Mouse (Mus musculus): ENCODE results near the gene Cmip. TPM values are rescaled to one million over a fixed set of nuclear protein-coding genes. Genes with fewer than 3 reads are reported as not detected.

Gene Cmip
- polyA plus RNA-seq, 1 experiment from 2014 or later = 10.5 TPM

GRCm38 (mm10) chr8:117453974-117454373 is 197.1 kb downstream of the Cmip start:
- Histone ChIP-seq H3K36me3 (peaks cover 89% of the 10 kb centered on the region), H3K4me2 (no peak overlapping the region), H3K27ac (ENCODE audit: poor library complexity, severe bottlenecking) (no peak overlapping the region), H3K4me3 (no peak overlapping the region), H3K4me1 (replicated peaks) (peaks cover 4% of the 10 kb centered on the region; the same call in 1 of the 2 replicates), H3K27me3 (replicated peaks) (no peaks in the 10 kb centered on the region), H3K9ac (no peak overlapping the region), H3K9me3 (replicated peaks) (no peaks in the 10 kb centered on the region)
- WGBS = 84% methylated on average over 6 of the region's 6 CpGs
- no peak for ATAC-seq (ENCODE audit: insufficient number of reproducible peaks, low FRiP score)

DNA sequence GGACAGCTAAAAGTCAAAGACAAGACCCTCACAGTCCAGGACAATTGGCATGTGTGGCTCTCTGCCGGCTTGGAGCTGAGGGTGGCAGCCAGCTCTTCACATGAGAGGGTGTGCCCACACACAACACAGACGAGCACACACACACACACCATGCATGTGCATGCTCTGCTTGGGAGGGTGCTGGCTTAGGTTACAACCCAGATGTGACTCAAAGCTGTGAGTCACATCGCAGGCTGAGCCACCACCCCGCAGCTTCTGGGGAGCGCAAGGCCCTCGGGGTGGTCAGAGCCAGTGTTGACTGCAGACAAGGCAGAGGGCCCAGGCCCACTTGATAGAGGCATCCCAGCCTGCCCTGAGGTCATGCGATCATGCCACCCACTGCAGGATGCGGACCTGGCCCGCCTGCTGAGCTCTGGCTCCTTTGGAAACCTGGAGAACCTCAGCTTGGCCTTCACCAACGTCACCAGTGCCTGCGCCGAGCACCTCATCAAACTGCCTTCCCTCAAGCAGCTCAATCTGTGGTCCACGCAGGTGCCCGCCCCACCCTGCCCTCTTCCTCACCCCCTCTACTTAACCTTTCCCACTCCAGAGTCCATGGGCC is 197.8 kb downstream of the Cmip start:
- no peaks in the 10 kb centered on the region for H3K27me3 ChIP-seq (replicated peaks)
- no peak overlapping the region for H3K27ac ChIP-seq (ENCODE audit: poor library complexity, severe bottlenecking)
- H3K36me3 ChIP-seq = peaks cover 91% of the 10 kb centered on the region
- H3K9me3 ChIP-seq (replicated peaks) = no peaks in the 10 kb centered on the region
- H3K4me2 ChIP-seq = no peak overlapping the region
- no peak overlapping the region for H3K4me3 ChIP-seq
- 89% methylated on average over 14 of the region's 14 CpGs for WGBS
- H3K9ac ChIP-seq = no peak overlapping the region
- no peak for ATAC-seq (ENCODE audit: insufficient number of reproducible peaks, low FRiP score)
- peaks cover 4% of the 10 kb centered on the region; the same call in 1 of the 2 replicates for H3K4me1 ChIP-seq (replicated peaks)

- peaks cover 89% of the 10 kb centered on the region for H3K36me3 ChIP-seq
- 90% methylated on average over 6 of the region's 6 CpGs for WGBS
- H3K4me2 ChIP-seq = no peak overlapping the region
- H3K27me3 ChIP-seq (replicated peaks) = no peaks in the 10 kb centered on the region
- H3K9me3 ChIP-seq (replicated peaks) = no peaks in the 10 kb centered on the region
- H3K9ac ChIP-seq = no peak overlapping the region
- no peak for ATAC-seq (ENCODE audit: insufficient number of reproducible peaks, low FRiP score)
- H3K4me1 ChIP-seq (replicated peaks) = peaks cover 4% of the 10 kb centered on the region; the same call in 1 of the 2 replicates
- no peak overlapping the region for H3K4me3 ChIP-seq
- no peak overlapping the region for H3K27ac ChIP-seq (ENCODE audit: poor library complexity, severe bottlenecking)
These were observed 198.8 kb downstream of the Cmip start for GRCm38 (mm10) chr8:117455701-117456100.

GRCm38 (mm10) chr8:117458440-117458839 is 201.6 kb downstream of the Cmip start:
- no peak overlapping the region for H3K27ac ChIP-seq (ENCODE audit: poor library complexity, severe bottlenecking)

DNA sequence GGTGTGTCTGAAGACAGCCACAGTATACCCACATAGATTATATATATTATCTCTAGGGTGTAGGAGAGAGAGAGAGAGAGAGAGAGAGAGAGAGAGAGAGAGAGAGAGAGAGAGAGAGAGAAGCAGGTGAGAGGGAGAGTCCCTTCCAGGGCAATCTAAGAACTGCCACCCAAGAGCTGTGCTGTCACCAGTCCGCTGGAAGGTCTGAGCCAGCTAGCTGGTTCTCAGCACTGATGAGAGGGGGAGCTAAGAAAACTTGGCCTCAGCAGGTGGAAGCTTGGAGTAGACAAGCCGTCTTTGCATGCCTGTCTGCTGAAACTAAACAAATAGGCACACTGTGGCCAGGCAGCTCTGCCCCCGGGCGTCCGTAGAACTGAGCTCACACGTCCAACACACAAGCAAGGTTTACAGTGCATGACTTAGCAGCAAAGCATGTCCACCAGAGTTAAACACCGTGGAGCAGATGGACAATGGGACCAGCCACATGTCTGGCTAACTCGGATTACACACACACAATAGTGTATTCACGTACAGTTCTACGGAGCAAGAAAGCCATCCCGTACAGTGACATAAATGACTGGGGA is 205.9 kb downstream of the Cmip start:
- no peak for ATAC-seq (ENCODE audit: insufficient number of reproducible peaks, low FRiP score)
- H3K4me3 ChIP-seq = no peak overlapping the region
- H3K4me1 ChIP-seq (replicated peaks) = 0 out of 2 replicates have a peak, but pooled peaks cover 4% of the 10 kb centered on the region
- no peak overlapping the region for H3K9ac ChIP-seq
- 82% methylated on average over 11 of the region's 11 CpGs for WGBS
- peaks cover 30% of the 10 kb centered on the region for H3K36me3 ChIP-seq
- no peaks in the 10 kb centered on the region for H3K27me3 ChIP-seq (replicated peaks)
- H3K27ac ChIP-seq (ENCODE audit: poor library complexity, severe bottlenecking) = no peak overlapping the region
- no peak overlapping the region for H3K4me2 ChIP-seq
- peaks cover 3% of the 10 kb centered on the region; the same call in 1 of the 2 replicates for H3K9me3 ChIP-seq (replicated peaks)

More at GRCm38 (mm10) chr8:117458440-117458839, 201.6 kb downstream of the Cmip start:
- Histone ChIP-seq H3K9me3 (replicated peaks) (no peaks in the 10 kb centered on the region), H3K9ac (no peak overlapping the region), H3K4me3 (no peak overlapping the region), H3K4me1 (replicated peaks) (peaks cover 4% of the 10 kb centered on the region; the same call in 1 of the 2 replicates), H3K4me2 (no peak overlapping the region), H3K27me3 (replicated peaks) (no peaks in the 10 kb centered on the region), H3K36me3 (peaks cover 70% of the 10 kb centered on the region)
- no peak for ATAC-seq (ENCODE audit: insufficient number of reproducible peaks, low FRiP score)
- WGBS = 68% methylated on average over 5 of the region's 5 CpGs

- Histone ChIP-seq H3K27me3 (replicated peaks) (no peaks in the 10 kb centered on the region), H3K4me3 (no peak overlapping the region), H3K27ac (ENCODE audit: poor library complexity, severe bottlenecking) (no peak overlapping the region), H3K4me2 (no peak overlapping the region), H3K9me3 (replicated peaks) (peaks cover 3% of the 10 kb centered on the region; the same call in 1 of the 2 replicates), H3K9ac (no peak overlapping the region), H3K36me3 (peaks cover 15% of the 10 kb centered on the region), H3K4me1 (replicated peaks) (peaks cover 1% of the 10 kb centered on the region)
- WGBS = 93% methylated on average over 6 of the region's 6 CpGs
- no peak for ATAC-seq (ENCODE audit: insufficient number of reproducible peaks, low FRiP score)
These were observed 207.7 kb downstream of the Cmip start for GRCm38 (mm10) chr8:117464525-117464924.

- WGBS = 38% methylated on average over 5 of the region's 5 CpGs
- peaks cover 3% of the 10 kb centered on the region; the same call in 1 of the 2 replicates for H3K9me3 ChIP-seq (replicated peaks)
- ATAC-seq (ENCODE audit: insufficient number of reproducible peaks, low FRiP score) = no peak
These were observed 208.4 kb downstream of the Cmip start for GRCm38 (mm10) chr8:117465250-117465649.

DNA sequence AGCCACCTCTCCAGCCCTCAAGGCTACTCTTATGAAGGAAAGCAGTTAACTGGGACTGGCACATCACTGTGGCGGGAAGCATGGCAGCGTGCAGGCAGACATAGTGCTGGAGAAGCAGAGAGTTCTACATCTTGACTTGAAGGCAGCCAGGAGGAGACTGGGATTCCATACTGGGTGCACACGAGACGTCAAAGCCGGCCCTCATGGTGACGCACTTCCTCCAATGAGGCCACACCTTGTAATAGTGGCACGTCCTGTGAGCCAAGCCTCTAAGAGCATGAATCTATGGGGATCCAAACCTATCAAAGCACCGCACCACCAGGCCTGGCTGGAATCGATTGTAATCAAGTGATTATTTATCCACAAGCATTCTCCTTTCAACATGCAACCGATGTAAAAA is 210.6 kb downstream of the Cmip start:
- peaks cover 3% of the 10 kb centered on the region; the same call in 1 of the 2 replicates for H3K9me3 ChIP-seq (replicated peaks)
- 75% methylated on average over 10 of the region's 10 CpGs for WGBS
- ATAC-seq (ENCODE audit: insufficient number of reproducible peaks, low FRiP score) = no peak

More at GRCm38 (mm10) chr8:117465250-117465649, 208.4 kb downstream of the Cmip start:
- no peak overlapping the region for H3K27ac ChIP-seq (ENCODE audit: poor library complexity, severe bottlenecking)
- no peaks in the 10 kb centered on the region for H3K27me3 ChIP-seq (replicated peaks)
- peaks cover 9% of the 10 kb centered on the region; the same call in 1 of the 2 replicates for H3K36me3 ChIP-seq
- peaks cover 8% of the 10 kb centered on the region for H3K4me1 ChIP-seq (replicated peaks)
- no peak overlapping the region for H3K4me2 ChIP-seq
- H3K4me3 ChIP-seq = no peak overlapping the region
- no peak overlapping the region for H3K9ac ChIP-seq

GRCm38 (mm10) chr8:117469431-117470341 is 212.8 kb downstream of the Cmip start:
- ATAC-seq (ENCODE audit: insufficient number of reproducible peaks, low FRiP score) = peak; percentile 10; the same call in 1 of the 2 replicates
- H3K4me1 ChIP-seq (replicated peaks) = peaks cover 15% of the 10 kb centered on the region
- peak overlapping the region; percentile 65 for H3K4me2 ChIP-seq
- no peaks in the 10 kb centered on the region for H3K36me3 ChIP-seq
- 0 out of 2 replicates have a peak overlapping the region, but pooled peaks have one; percentile 26 for H3K9ac ChIP-seq
- WGBS = 32% methylated on average over 16 of the region's 16 CpGs
- peak overlapping the region; percentile 14; the same call in 1 of the 2 replicates for H3K27ac ChIP-seq (ENCODE audit: poor library complexity, severe bottlenecking)
- no peaks in the 10 kb centered on the region for H3K27me3 ChIP-seq (replicated peaks)
- peak overlapping the region; percentile 5; the same call in 1 of the 2 replicates for H3K4me3 ChIP-seq
- H3K9me3 ChIP-seq (replicated peaks) = peaks cover 4% of the 10 kb centered on the region; the same call in 1 of the 2 replicates

More for the DNA sequence above, 210.6 kb downstream of the Cmip start:
- Histone ChIP-seq H3K9ac (no peak overlapping the region), H3K4me2 (no peak overlapping the region), H3K36me3 (no peaks in the 10 kb centered on the region), H3K27me3 (replicated peaks) (no peaks in the 10 kb centered on the region), H3K4me3 (no peak overlapping the region), H3K4me1 (replicated peaks) (peaks cover 15% of the 10 kb centered on the region), H3K27ac (ENCODE audit: poor library complexity, severe bottlenecking) (no peak overlapping the region)

GRCm38 (mm10) chr8:117470342-117470781 is 213.5 kb downstream of the Cmip start:
- Histone ChIP-seq H3K9ac (0 out of 2 replicates have a peak overlapping the region, but pooled peaks have one; percentile 26), H3K4me1 (replicated peaks) (peaks cover 15% of the 10 kb centered on the region), H3K36me3 (no peaks in the 10 kb centered on the region), H3K9me3 (replicated peaks) (peaks cover 4% of the 10 kb centered on the region; the same call in 1 of the 2 replicates), H3K27me3 (replicated peaks) (no peaks in the 10 kb centered on the region), H3K4me3 (peak overlapping the region; percentile 29), H3K27ac (ENCODE audit: poor library complexity, severe bottlenecking) (0 out of 2 replicates have a peak overlapping the region, but pooled peaks have one; percentile 14), H3K4me2 (peak overlapping the region; percentile 65)
- peak; percentile 84 for ATAC-seq (ENCODE audit: insufficient number of reproducible peaks, low FRiP score)
- 0% methylated on average over 14 of the region's 14 CpGs for WGBS

Measured in heart, embryonic 12.5 days (tissue).